Mouse (Mus musculus): Measurements from ENCODE around the gene Apip.

DNA sequence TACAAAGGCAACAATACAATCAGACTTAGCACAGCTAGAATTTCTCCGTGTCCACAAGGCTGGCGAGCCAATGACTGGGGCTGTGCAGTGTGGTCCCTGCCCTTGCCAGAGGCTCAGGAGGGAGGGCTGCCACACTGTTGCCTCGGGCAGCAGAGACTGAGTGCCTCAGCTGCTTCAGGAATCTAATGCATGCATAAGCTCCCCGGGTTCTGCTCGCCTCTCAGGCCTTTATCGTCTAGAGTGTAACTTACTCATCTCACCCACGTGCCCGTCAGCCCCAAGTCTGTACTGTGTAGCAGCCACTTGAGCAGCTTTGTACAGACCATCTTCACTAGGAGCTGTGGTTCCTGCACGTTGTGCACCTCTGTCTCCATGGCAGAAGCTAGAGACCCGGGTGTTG is 12.2 kb downstream of the Apip start:
- TF ChIP-seq POLR2A (IDR thresholded peaks at IDR 0.05; ENCODE audit: extremely low read depth, insufficient read depth, low read length) (no peak), CTCF (IDR thresholded peaks at IDR 0.05; ENCODE audit: low read depth, low read length) (no peak)

Data from liver, adult 2 months (tissue).